Mouse (Mus musculus) heart, adult 2 months (tissue): ENCODE results near the gene Pfdn5.

Source experiments
- CTCF ChIP-seq: fragments of 200-600 bp; IDR thresholded peaks from 2 replicates; pipeline ENCODE4 v1.8.1; 2022; ENCODE audit warnings: antibody characterized with exemption, mild to moderate bottlenecking, moderate library complexity
- POLR2A ChIP-seq: fragments of 200-500 bp; IDR thresholded peaks from 2 replicates; pipeline ENCODE4 v1.6.1; 2011; ENCODE audit warnings: mild to moderate bottlenecking, low read depth, low read length, control low read depth; ENCODE audit not compliant: insufficient read depth

DNA sequence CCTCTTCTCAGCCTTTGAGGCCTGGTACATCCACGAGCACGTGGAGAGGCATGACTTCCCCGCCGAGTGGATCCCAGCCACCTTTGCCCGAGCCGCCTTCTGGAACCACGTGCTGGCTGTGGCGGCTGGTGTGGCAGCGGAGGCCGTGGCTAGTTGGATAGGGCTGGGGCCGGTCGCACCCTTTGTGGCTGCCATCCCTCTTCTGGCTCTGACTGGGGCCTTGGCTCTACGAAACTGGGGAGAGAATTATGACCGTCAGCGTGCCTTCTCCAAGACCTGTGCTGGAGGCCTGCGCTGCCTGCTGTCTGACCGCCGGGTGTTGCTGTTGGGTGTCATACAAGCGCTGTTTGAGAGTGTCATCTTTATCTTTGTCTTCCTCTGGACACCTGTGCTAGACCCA, 45.3 kb upstream of the Pfdn5 start:
- TF ChIP-seq CTCF (no peak), POLR2A (no peak)
